Comparison of ENCODE assay signal across 9 mouse cellular contexts in the genomic region with DNA sequence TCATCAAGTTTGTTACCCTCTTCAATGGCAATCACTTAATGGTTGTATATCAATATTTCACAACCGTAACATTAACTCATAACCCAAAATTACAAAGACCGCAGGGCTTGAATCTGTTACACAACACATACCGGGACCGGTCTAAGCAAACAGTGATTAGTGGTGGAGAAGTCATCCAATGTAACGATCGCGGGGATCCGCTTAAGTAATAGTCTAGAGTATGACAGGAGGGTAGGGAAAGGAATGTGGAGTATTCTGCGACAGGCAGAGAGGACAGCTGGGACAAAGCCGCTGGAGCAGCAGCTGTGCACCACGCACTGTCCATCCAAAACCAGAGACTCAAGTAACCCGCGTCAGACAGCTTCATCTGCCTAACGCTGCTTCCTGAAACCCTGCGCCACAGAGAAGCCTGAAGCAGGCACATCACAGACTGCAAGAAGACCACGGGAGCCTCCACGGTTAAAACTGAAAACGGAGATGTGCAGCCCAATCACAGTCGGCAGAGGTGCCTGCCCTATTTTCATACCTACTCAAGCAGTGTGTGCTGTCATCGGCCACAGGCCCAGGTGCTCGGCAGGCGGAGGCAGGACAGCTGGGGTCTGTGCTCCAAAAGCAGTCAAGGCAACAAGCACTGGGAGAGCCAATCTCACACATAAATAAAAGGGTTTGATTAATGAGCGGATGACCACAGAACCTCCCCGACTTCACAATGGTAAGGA. TPM values are rescaled to one million over a fixed set of nuclear protein-coding genes. Genes with fewer than 3 reads are reported as not detected.
DNase-seq lines count a peak whose midpoint lies in the region; ATAC-seq and TF ChIP-seq lines count a peak whose summit lies in the region.
"Had no signal": no experiment of that assay in that cellular context is flagged by ENCODE, and none has a peak within 500 bp of the region (broad histone marks: within the 10 kb centered on the region; RNA-seq: fewer than 3 reads in every experiment).

No protein-coding gene starts in this region.

- H3K9me3 ChIP-seq in kidney, postnatal 0 days (replicated peaks; ENCODE audit: low read length) = no peaks in the 10 kb centered on the region
- no peaks in the 10 kb centered on the region for H3K9me3 ChIP-seq in kidney, embryonic 14.5 days (ENCODE audit: control insufficient read depth, low read length)
- no peaks in the 10 kb centered on the region for H3K9me3 ChIP-seq in limb, embryonic 15.5 days

- 58% methylated on average over 24 of the region's 24 CpGs for WGBS in kidney, postnatal 0 days
- WGBS in kidney, embryonic 14.5 days = 66% methylated on average over 24 of the region's 24 CpGs
- WGBS in limb, embryonic 15.5 days = 77% methylated on average over 24 of the region's 24 CpGs

- peaks cover 14% of the 10 kb centered on the region for H3K4me1 ChIP-seq in kidney, postnatal 0 days (replicated peaks; ENCODE audit: insufficient read depth, low read length)
- 0 out of 2 replicates have a peak, but pooled peaks cover 5% of the 10 kb centered on the region for H3K4me1 ChIP-seq in kidney, embryonic 14.5 days (ENCODE audit: control insufficient read depth, insufficient read depth, low read length)
- H3K4me1 ChIP-seq in limb, embryonic 15.5 days = no peaks in the 10 kb centered on the region

- TF ChIP-seq POLR2A in brain, embryonic 14.5 days (IDR thresholded peaks at IDR 0.05; ENCODE audit: borderline replicate concordance, extremely low read depth, insufficient read depth, insufficient read length, poor library complexity, severe bottlenecking) = no peak

- no peak overlapping the region for H3K4me3 ChIP-seq in kidney, postnatal 0 days (replicated peaks; ENCODE audit: low read depth, low read length)
- H3K4me3 ChIP-seq in kidney, embryonic 14.5 days (ENCODE audit: low read length) = no peak overlapping the region
- no peak overlapping the region for H3K4me3 ChIP-seq in limb, embryonic 15.5 days
- H3K4me3 ChIP-seq: erythroblast, embryonic 14.5 days had no signal

- no peak overlapping the region for H3K27ac ChIP-seq in kidney, postnatal 0 days
- H3K27ac ChIP-seq in kidney, embryonic 14.5 days (ENCODE audit: low read depth, low read length) = no peak overlapping the region
- no peak overlapping the region for H3K27ac ChIP-seq in limb, embryonic 15.5 days

- H3K4me2 ChIP-seq in kidney, postnatal 0 days (ENCODE audit: low read length) = no peak overlapping the region
- no peak overlapping the region for H3K4me2 ChIP-seq in kidney, embryonic 14.5 days (replicated peaks; ENCODE audit: low read depth, low read length)
- no peak overlapping the region for H3K4me2 ChIP-seq in limb, embryonic 15.5 days

- no peak for TF ChIP-seq CTCF in kidney, postnatal 0 days (IDR thresholded peaks at IDR 0.05; ENCODE audit: low read depth)
- TF ChIP-seq CTCF in brain, embryonic 14.5 days (IDR thresholded peaks at IDR 0.05; ENCODE audit: borderline replicate concordance, extremely low read depth, insufficient read depth, insufficient read length) = no peak

- no peaks in the 10 kb centered on the region for H3K36me3 ChIP-seq in kidney, postnatal 0 days (ENCODE audit: insufficient read depth, low read length)
- H3K36me3 ChIP-seq in kidney, embryonic 14.5 days (ENCODE audit: control insufficient read depth, insufficient read depth, low read length) = no peaks in the 10 kb centered on the region
- H3K36me3 ChIP-seq in limb, embryonic 15.5 days = no peaks in the 10 kb centered on the region

- DNase-seq in kidney, postnatal 0 days (ENCODE audit: low spot score) = no peak
- DNase-seq in brain, embryonic 14.5 days (ENCODE audit: low read depth) = peak; percentile 12
- peak; percentile 86 for DNase-seq in thymus, postnatal 0 days (ENCODE audit: low spot score)
- DNase-seq in cerebellum, adult 9-10 months = no peak
- no peak for DNase-seq in embryo, embryonic 11 days

- 0 out of 2 replicates have a peak, but pooled peaks have one; percentile 61 for ATAC-seq in kidney, postnatal 0 days (replicated peaks; ENCODE audit: low FRiP score, low read depth)
- no peak for ATAC-seq in kidney, embryonic 14.5 days (ENCODE audit: low FRiP score, low TSS enrichment)
- peak; percentile 52; the same call in 1 of the 2 replicates for ATAC-seq in limb, embryonic 15.5 days (ENCODE audit: insufficient number of reproducible peaks, low FRiP score, low TSS enrichment, low read depth)
- ATAC-seq: midbrain, embryonic 16.5 days had no signal

- H3K9ac ChIP-seq in kidney, postnatal 0 days (ENCODE audit: low read depth, low read length) = no peak overlapping the region
- no peak overlapping the region for H3K9ac ChIP-seq in kidney, embryonic 14.5 days (ENCODE audit: low read depth, low read length)
- no peak overlapping the region for H3K9ac ChIP-seq in limb, embryonic 15.5 days

- H3K27me3 ChIP-seq in kidney, postnatal 0 days (ENCODE audit: insufficient read depth, low read length) = no peaks in the 10 kb centered on the region
- no peaks in the 10 kb centered on the region for H3K27me3 ChIP-seq in kidney, embryonic 14.5 days (ENCODE audit: control insufficient read depth, insufficient read depth, low read length)
- H3K27me3 ChIP-seq in limb, embryonic 15.5 days = no peaks in the 10 kb centered on the region

RNA-seq across cellular contexts. Expression of gene Rras2, which starts 13.8 kb away (rescaled TPM):
- 46.3 and 51.2 TPM in 2 replicates for polyA plus RNA-seq in kidney, postnatal 0 days (2015; fragmentation: Nextera tagmentation; extraction: Ambion mirVana)
- polyA plus RNA-seq in kidney, embryonic 14.5 days (2014; fragmentation: Nextera tagmentation; extraction: Ambion mirVana) = 35.2 and 46.4 TPM in 2 replicates
- polyA plus RNA-seq in brain, embryonic 14.5 days (2012; rRNA removed) = 23.1 and 24.8 TPM in 2 replicates
- 15.4 and 18.1 TPM in 2 replicates for polyA plus RNA-seq in limb, embryonic 15.5 days (2015; fragmentation: Nextera tagmentation; extraction: Ambion mirVana)
- polyA plus RNA-seq in thymus, postnatal 0 days (2015; fragmentation: Nextera tagmentation; extraction: Ambion mirVana) = 56.8 and 58.2 TPM in 2 replicates
- polyA plus RNA-seq: erythroblast, embryonic 14.5 days had no signal

Comparison
In these comparisons a context has a peak if more than half of its experiments do, and no peak if none do; other contexts are left out.
1. DNase-seq: peak in brain, embryonic 14.5 days (single experiment) and thymus, postnatal 0 days (single experiment); none in kidney, postnatal 0 days (single experiment), cerebellum, adult 9-10 months (single experiment) and embryo, embryonic 11 days (single experiment).